Mouse (Mus musculus): ENCODE data around the gene Olfr1022.

Gene Olfr1022

GRCm38 (mm10) chr2:85868294-85868693 lies at the start of gene Olfr1022:
Gene Olfr1022, plus strand, starts transcription at chr2:85868594.
- DNase-seq (ENCODE audit: low spot score): no peak

- no peak for DNase-seq (ENCODE audit: low spot score)
These were observed 23.0 kb upstream of the Olfr1022 start, which contains the start of gene Olfr1019 for GRCm38 (mm10) chr2:85845383-85845782. Gene Olfr1019, minus strand, starts transcription at chr2:85845483.

- no peak for DNase-seq (ENCODE audit: low spot score)
These were observed 21.7 kb upstream of the Olfr1022 start, which contains the start of gene Olfr1020 for GRCm38 (mm10) chr2:85846730-85847129. Gene Olfr1020, plus strand, starts transcription at chr2:85847030.

GRCm38 (mm10) chr2:85885340-85885739 lies 16.9 kb downstream of the Olfr1022 start, which contains the start of gene Olfr1023:
Gene Olfr1023, plus strand, starts transcription at chr2:85885640.
- no peak for DNase-seq (ENCODE audit: low spot score)

- DNase-seq (ENCODE audit: low spot score): no peak
These were observed 36.6 kb downstream of the Olfr1022 start, which contains the start of gene Olfr1024 for GRCm38 (mm10) chr2:85904952-85905351. Gene Olfr1024, minus strand, starts transcription at chr2:85905052.

- no peak for DNase-seq (ENCODE audit: low spot score)
These were observed 44.8 kb downstream of the Olfr1022 start for GRCm38 (mm10) chr2:85913197-85913596.

- DNase-seq (ENCODE audit: low spot score): no peak
These were observed 46.5 kb downstream of the Olfr1022 start, which contains the start of gene Olfr1025-ps1 for GRCm38 (mm10) chr2:85914893-85915292. Gene Olfr1025-ps1, plus strand, starts transcription at chr2:85915193.
